Mouse (Mus musculus): ENCODE results near the gene B4galnt4. TPM values are rescaled to one million over a fixed set of nuclear protein-coding genes. Genes with fewer than 3 reads are reported as not detected.

B4galnt4 gene
- total RNA-seq, 1 experiment = 31.1 TPM

DNA sequence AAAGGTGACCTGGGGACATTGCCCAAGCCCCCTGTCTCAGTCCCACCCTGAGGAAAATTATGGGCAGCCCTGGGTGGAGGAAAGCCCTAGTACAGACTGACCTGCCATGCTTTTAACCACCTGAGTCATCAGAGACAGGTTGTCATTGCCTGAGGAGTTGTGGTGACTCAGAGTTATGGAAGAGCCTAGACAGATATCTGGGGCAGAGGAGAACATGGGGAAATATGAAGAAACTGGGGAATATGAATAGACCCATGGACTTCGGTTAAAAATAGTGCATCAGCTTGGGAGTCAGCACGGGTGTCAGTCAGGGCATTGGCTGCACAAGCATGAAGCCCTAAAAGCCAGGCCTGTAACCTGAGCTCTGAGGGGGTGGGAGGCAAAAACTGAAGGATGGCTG, 11.6 kb upstream of the B4galnt4 start:
- in situ Hi-C loops (cut with MboI; ENCODE audit: low sequenced_read_pairs in 2 of 2, unreplicated experiment in 2 of 2) = loop anchor here in 1 of 2 experiments (10.0 kb wide), 1 partner anchor 95 kb away; the partner anchor contains the start of genes Gm45717, Ifitm2 and Ifitm5
- H3K4me1 ChIP-seq (ENCODE audit: control insufficient read depth in 2 of 2, insufficient read depth in 2 of 2, low read length in 2 of 2, poor library complexity in 1 of 2) = peaks cover 6 to 21% of the 10 kb centered on the region in 2 experiments
- no peak overlapping the region for H3K27ac ChIP-seq (ENCODE audit: insufficient read depth, low read depth, low read length, poor library complexity, severe bottlenecking)
- H3K4me3 ChIP-seq (ENCODE audit: insufficient read depth in 1 of 2, low read depth in 1 of 2, low read length in 2 of 2, poor library complexity in 1 of 2, severe bottlenecking in 1 of 2) = no peak overlapping the region
- H3K9ac ChIP-seq (ENCODE audit: insufficient read depth, low read depth, low read length, poor library complexity, severe bottlenecking) = no peak overlapping the region
- H3K36me3 ChIP-seq (ENCODE audit: control insufficient read depth, insufficient read depth, low read length, poor library complexity, severe bottlenecking) = no peaks in the 10 kb centered on the region
- TF ChIP-seq ZNF384 (IDR thresholded peaks at IDR 0.05; ENCODE audit: low read depth, low read length) = no peak
- no peak for TF ChIP-seq CHD2 (IDR thresholded peaks at IDR 0.05; ENCODE audit: low read depth, low read length)
- no peak for TF ChIP-seq HCFC1 (IDR thresholded peaks at IDR 0.05; ENCODE audit: borderline replicate concordance, insufficient read depth, low read length)
- TF ChIP-seq ZC3H11A (IDR thresholded peaks at IDR 0.05; ENCODE audit: borderline replicate concordance, low read depth, low read length) = no peak
- TF ChIP-seq MAFK (IDR thresholded peaks at IDR 0.05; ENCODE audit: insufficient read depth, low read depth, low read length) = no peak
- DNase-seq (ENCODE audit: low read depth, low spot score) = no peak
- no peaks in the 10 kb centered on the region for H3K9me3 ChIP-seq (ENCODE audit: control insufficient read depth, insufficient read depth, low read depth, low read length)

DNA sequence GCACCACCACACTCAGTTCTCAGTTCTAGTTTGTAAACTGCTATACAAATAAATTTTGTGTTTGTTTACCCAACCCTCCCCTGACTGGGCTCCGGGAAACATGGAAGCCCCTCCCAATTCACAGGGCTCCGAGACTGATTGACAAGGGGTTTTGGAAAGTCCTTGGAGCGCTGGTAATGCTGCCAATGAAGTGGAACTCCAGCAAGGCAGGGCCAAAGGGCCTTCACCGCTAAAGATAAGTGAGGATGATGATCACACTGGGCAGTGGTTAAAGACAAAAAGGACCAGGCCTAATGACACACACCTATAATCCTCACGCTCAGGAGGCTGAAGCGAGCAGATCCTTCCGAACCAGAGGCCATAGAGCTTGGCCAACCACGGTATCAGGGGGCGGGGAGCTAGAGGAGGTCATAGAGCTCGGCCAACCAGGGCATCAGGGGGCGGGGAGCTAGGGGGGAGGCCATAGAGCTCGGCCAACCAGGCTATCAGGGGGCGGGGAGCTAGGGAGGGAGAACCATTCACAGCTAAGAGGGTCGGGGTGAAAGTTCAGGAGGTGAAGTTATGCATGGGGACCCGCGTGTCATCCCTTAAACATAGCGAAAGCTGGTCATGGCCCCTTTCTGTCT, 9.7 kb upstream of the B4galnt4 start:
- no peaks in the 10 kb centered on the region for H3K36me3 ChIP-seq (ENCODE audit: control insufficient read depth, insufficient read depth, low read length, poor library complexity, severe bottlenecking)
- peak; percentile 96 for DNase-seq (ENCODE audit: low read depth, low spot score)
- no peaks in the 10 kb centered on the region for H3K9me3 ChIP-seq (ENCODE audit: control insufficient read depth, insufficient read depth, low read depth, low read length)
- H3K4me3 ChIP-seq (ENCODE audit: insufficient read depth in 1 of 2, low read depth in 1 of 2, low read length in 2 of 2, poor library complexity in 1 of 2, severe bottlenecking in 1 of 2) = peak overlapping the region; percentile 57 to 95
- TF ChIP-seq CHD2 (IDR thresholded peaks at IDR 0.05; ENCODE audit: low read depth, low read length) = no peak
- no peak for TF ChIP-seq ZNF384 (IDR thresholded peaks at IDR 0.05; ENCODE audit: low read depth, low read length)
- TF ChIP-seq MAFK (IDR thresholded peaks at IDR 0.05; ENCODE audit: insufficient read depth, low read depth, low read length) = no peak
- no peak for TF ChIP-seq HCFC1 (IDR thresholded peaks at IDR 0.05; ENCODE audit: borderline replicate concordance, insufficient read depth, low read length)
- TF ChIP-seq ZC3H11A (IDR thresholded peaks at IDR 0.05; ENCODE audit: borderline replicate concordance, low read depth, low read length) = no peak
- peak overlapping the region; percentile 58; the same call in 1 of the 2 replicates for H3K9ac ChIP-seq (ENCODE audit: insufficient read depth, low read depth, low read length, poor library complexity, severe bottlenecking)
- in situ Hi-C loops (cut with MboI; ENCODE audit: low sequenced_read_pairs in 2 of 2, unreplicated experiment in 2 of 2) = loop anchor here (5.0 to 25.0 kb wide), 2 partner anchors 209 to 214 kb away; partner anchors contain the start of genes Odf3 (in 1 of the 2), Scgb1c1 (in 1 of the 2) and Urah (in 1 of the 2)
- H3K27ac ChIP-seq (ENCODE audit: insufficient read depth, low read depth, low read length, poor library complexity, severe bottlenecking) = no peak overlapping the region; the same call in 1 of the 2 replicates
- H3K4me1 ChIP-seq (ENCODE audit: control insufficient read depth in 2 of 2, insufficient read depth in 2 of 2, low read length in 2 of 2, poor library complexity in 1 of 2) = peaks cover 5 to 20% of the 10 kb centered on the region in 2 experiments; a peak in 3 of 4 replicates

DNA sequence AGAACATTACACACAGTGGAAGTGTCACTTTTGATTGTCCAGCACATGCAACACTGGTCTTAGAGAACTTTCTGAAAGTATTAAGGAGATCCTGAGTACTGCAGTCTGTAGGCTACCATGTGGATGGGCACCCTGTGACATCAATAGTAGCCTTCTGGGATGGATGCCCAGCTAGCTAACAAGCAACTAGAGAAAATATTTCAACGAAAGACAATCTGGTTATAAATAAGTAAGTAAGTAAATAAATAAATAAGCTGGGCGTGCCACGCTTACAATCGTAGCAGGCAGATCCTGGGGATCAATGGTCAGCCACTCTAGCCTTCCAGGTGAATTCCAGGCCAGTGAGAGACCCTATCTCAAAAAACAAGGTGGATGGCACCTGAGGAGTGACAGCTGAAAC, 8.9 kb upstream of the B4galnt4 start:
- peak overlapping the region in 1 of 2 experiments; percentile 95; a peak in 1 of 4 replicates for H3K4me3 ChIP-seq (ENCODE audit: insufficient read depth in 1 of 2, low read depth in 1 of 2, low read length in 2 of 2, poor library complexity in 1 of 2, severe bottlenecking in 1 of 2)
- H3K36me3 ChIP-seq (ENCODE audit: control insufficient read depth, insufficient read depth, low read length, poor library complexity, severe bottlenecking) = no peaks in the 10 kb centered on the region
- H3K9ac ChIP-seq (ENCODE audit: insufficient read depth, low read depth, low read length, poor library complexity, severe bottlenecking) = no peak overlapping the region
- peaks cover 5 to 16% of the 10 kb centered on the region in 2 experiments; a peak in 3 of 4 replicates for H3K4me1 ChIP-seq (ENCODE audit: control insufficient read depth in 2 of 2, insufficient read depth in 2 of 2, low read length in 2 of 2, poor library complexity in 1 of 2)
- no peak for DNase-seq (ENCODE audit: low read depth, low spot score)
- H3K9me3 ChIP-seq (ENCODE audit: control insufficient read depth, insufficient read depth, low read depth, low read length) = no peaks in the 10 kb centered on the region
- no peak for TF ChIP-seq CHD2 (IDR thresholded peaks at IDR 0.05; ENCODE audit: low read depth, low read length)
- TF ChIP-seq ZNF384 (IDR thresholded peaks at IDR 0.05; ENCODE audit: low read depth, low read length) = no peak
- no peak for TF ChIP-seq ZC3H11A (IDR thresholded peaks at IDR 0.05; ENCODE audit: borderline replicate concordance, low read depth, low read length)
- TF ChIP-seq HCFC1 (IDR thresholded peaks at IDR 0.05; ENCODE audit: borderline replicate concordance, insufficient read depth, low read length) = no peak
- TF ChIP-seq MAFK (IDR thresholded peaks at IDR 0.05; ENCODE audit: insufficient read depth, low read depth, low read length) = no peak
- in situ Hi-C loops (cut with MboI; ENCODE audit: low sequenced_read_pairs in 2 of 2, unreplicated experiment in 2 of 2) = loop anchor here (5.0 to 25.0 kb wide), 2 partner anchors 210 to 215 kb away; partner anchors contain the start of genes Odf3 (in 1 of the 2), Scgb1c1 (in 1 of the 2) and Urah (in 1 of the 2)
- H3K27ac ChIP-seq (ENCODE audit: insufficient read depth, low read depth, low read length, poor library complexity, severe bottlenecking) = no peak overlapping the region

DNA sequence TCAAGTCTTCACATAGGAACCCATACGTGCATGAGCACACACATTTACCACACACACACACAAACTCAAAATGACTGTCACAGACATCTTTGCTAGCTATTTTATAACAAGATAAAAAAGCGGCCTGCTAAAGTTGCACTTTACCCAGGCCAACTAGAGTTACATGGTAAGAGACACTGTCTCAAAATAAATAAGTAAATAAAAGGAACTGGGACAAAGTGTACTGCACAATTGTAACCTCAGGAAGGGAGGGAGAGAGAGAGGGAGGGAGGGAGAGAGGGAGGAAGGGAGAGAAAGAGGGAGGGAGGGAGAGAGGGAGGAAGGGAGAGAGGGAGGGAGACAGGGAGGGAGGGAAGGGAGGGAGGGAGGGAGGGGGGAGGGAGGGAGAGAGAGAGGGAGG, 8.5 kb upstream of the B4galnt4 start:
- no peak overlapping the region for H3K4me3 ChIP-seq (ENCODE audit: insufficient read depth in 1 of 2, low read depth in 1 of 2, low read length in 2 of 2, poor library complexity in 1 of 2, severe bottlenecking in 1 of 2)
- no peaks in the 10 kb centered on the region for H3K9me3 ChIP-seq (ENCODE audit: control insufficient read depth, insufficient read depth, low read depth, low read length)
- no peak for DNase-seq (ENCODE audit: low read depth, low spot score)
- no peak overlapping the region for H3K27ac ChIP-seq (ENCODE audit: insufficient read depth, low read depth, low read length, poor library complexity, severe bottlenecking)
- H3K36me3 ChIP-seq (ENCODE audit: control insufficient read depth, insufficient read depth, low read length, poor library complexity, severe bottlenecking) = no peaks in the 10 kb centered on the region
- TF ChIP-seq CHD2 (IDR thresholded peaks at IDR 0.05; ENCODE audit: low read depth, low read length) = no peak
- no peak for TF ChIP-seq HCFC1 (IDR thresholded peaks at IDR 0.05; ENCODE audit: borderline replicate concordance, insufficient read depth, low read length)
- no peak for TF ChIP-seq ZC3H11A (IDR thresholded peaks at IDR 0.05; ENCODE audit: borderline replicate concordance, low read depth, low read length)
- no peak for TF ChIP-seq ZNF384 (IDR thresholded peaks at IDR 0.05; ENCODE audit: low read depth, low read length)
- TF ChIP-seq MAFK (IDR thresholded peaks at IDR 0.05; ENCODE audit: insufficient read depth, low read depth, low read length) = no peak
- peaks cover 5 to 15% of the 10 kb centered on the region in 2 experiments for H3K4me1 ChIP-seq (ENCODE audit: control insufficient read depth in 2 of 2, insufficient read depth in 2 of 2, low read length in 2 of 2, poor library complexity in 1 of 2)
- in situ Hi-C loops (cut with MboI; ENCODE audit: low sequenced_read_pairs in 2 of 2, unreplicated experiment in 2 of 2) = loop anchor here (5.0 to 25.0 kb wide), 2 partner anchors 210 to 215 kb away; partner anchors contain the start of genes Odf3 (in 1 of the 2), Scgb1c1 (in 1 of the 2) and Urah (in 1 of the 2)
- H3K9ac ChIP-seq (ENCODE audit: insufficient read depth, low read depth, low read length, poor library complexity, severe bottlenecking) = no peak overlapping the region

Measured in ES-E14 (cell line).